Mouse (Mus musculus): ENCODE data around the gene Lrrc8d. TPM values are rescaled to one million over a fixed set of nuclear protein-coding genes. Genes with fewer than 3 reads are reported as not detected.
A peak's percentile ranks its signal among the peaks of the same experiment; 100 is the strongest.

Gene Lrrc8d
- polyA plus RNA-seq, 1 experiment from 2014 or later = 22.2 TPM

DNA sequence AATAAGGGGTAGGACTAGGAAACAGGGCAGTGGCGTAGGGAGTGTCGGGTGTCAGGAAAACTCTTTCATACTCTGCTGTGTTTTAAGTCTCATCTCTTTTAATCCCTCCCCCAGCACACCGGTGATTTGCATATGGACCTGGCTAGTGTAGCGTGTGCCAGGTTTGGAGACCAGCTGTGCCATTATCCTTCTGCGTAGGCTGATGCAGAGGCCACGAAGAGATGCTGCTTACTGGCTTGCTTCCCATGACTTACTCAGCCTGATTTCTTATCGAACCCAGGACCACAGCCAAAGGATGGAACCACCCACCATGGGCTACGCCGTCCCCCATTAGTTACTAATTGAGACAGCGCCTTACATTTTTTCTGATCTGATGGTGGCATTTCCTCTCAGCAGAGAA is 64.6 kb downstream of the Lrrc8d start:
- H3K27ac ChIP-seq (replicated peaks) = no peak overlapping the region
- 91% methylated on average over 10 of the region's 10 CpGs for WGBS
- H3K36me3 ChIP-seq (replicated peaks) = peaks cover 24% of the 10 kb centered on the region
- H3K4me3 ChIP-seq = no peak overlapping the region
- no peak for DNase-seq (ENCODE audit: low spot score)
- no peaks in the 10 kb centered on the region for H3K27me3 ChIP-seq (replicated peaks; ENCODE audit: low read depth, poor library complexity, severe bottlenecking)
- no peaks in the 10 kb centered on the region for H3K9me3 ChIP-seq
- peaks cover 48% of the 10 kb centered on the region for H3K4me1 ChIP-seq

DNA sequence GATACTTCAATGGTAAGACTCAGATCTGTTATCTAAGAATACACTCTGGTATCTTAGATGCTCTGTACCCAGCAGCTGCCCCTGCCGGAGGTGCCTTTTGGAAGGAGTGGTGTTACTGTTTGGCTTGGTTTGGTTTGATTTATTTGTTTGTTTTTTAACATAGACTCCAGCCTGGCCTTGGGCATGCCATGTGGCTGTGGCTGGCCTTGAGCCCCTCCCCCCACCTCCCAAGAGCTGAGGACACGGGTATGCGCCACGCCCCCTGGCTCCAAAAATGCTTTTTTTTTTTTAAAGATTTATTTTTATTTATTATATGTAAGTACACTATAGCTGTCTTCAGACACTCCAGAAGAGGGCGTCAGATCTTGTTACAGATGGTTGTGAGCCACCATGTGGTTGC is 65.6 kb downstream of the Lrrc8d start:
- peaks cover 18% of the 10 kb centered on the region for H3K36me3 ChIP-seq (replicated peaks)
- H3K4me3 ChIP-seq = no peak overlapping the region
- H3K27ac ChIP-seq (replicated peaks) = no peak overlapping the region
- H3K9me3 ChIP-seq = no peaks in the 10 kb centered on the region
- 86% methylated on average over 5 of the region's 5 CpGs for WGBS
- peaks cover 48% of the 10 kb centered on the region for H3K4me1 ChIP-seq
- H3K27me3 ChIP-seq (replicated peaks; ENCODE audit: low read depth, poor library complexity, severe bottlenecking) = no peaks in the 10 kb centered on the region
- DNase-seq (ENCODE audit: low spot score) = no peak

DNA sequence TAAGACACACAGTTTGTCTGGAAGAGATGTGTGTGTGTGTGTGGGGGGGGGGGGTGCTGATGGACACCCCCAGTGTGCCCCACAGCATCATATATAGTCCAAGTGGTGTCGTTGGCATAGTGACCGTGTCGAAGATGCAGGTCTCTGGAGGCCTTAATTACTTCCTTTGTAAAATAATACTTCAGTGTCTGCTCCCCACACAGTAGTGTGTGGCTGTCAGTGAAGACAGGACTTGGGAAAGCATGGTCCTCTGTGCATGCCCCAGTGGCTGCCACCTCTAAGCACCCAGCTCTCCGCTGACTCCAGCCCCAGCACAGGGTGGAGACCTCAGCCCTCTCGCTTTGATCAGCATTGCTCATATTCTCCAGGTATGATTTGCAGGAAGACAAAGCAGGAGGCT is 76.6 kb downstream of the Lrrc8d start:
- Histone ChIP-seq H3K27me3 (replicated peaks; ENCODE audit: low read depth, poor library complexity, severe bottlenecking) (no peaks in the 10 kb centered on the region), H3K36me3 (replicated peaks) (peaks cover 7% of the 10 kb centered on the region; the same call in 1 of the 2 replicates), H3K4me3 (no peak overlapping the region), H3K4me1 (peaks cover 29% of the 10 kb centered on the region), H3K9me3 (no peaks in the 10 kb centered on the region), H3K27ac (replicated peaks) (no peak overlapping the region; the same call in 1 of the 2 replicates)
- DNase-seq (ENCODE audit: low spot score) = no peak
- 56% methylated on average over 5 of the region's 5 CpGs for WGBS

DNA sequence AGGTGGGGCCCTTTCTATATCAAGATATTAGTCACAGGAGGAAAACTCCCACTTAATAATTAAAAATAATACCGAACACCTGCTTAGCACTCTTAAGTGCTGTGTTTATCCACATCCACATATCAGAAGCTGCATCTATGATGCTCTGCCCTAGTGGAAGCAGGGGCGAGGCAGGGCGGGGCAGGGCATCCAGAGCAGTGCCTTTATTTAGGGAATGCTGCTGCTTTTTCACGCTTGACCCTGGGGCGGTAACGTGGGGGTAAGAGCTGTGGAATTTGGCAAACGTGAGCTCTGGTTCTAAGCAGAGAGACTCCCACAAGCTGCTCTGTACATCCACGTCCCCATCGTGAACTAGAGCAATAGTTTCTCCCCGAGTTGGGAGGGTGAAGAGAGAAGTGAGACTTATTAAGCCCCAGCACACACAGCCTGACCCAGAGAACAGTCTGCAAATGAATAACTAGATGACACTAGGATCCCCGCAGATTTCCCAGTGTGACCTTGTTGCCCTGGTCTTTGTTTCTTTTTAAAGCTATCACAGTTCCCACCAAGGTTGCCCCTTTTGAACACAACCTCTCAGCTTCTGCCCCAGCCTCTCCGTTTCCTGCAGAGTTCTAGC is 77.3 kb downstream of the Lrrc8d start:
- Histone ChIP-seq H3K27ac (replicated peaks) (peak overlapping the region; percentile 54; the same call in 1 of the 2 replicates), H3K4me1 (peaks cover 29% of the 10 kb centered on the region), H3K9me3 (no peaks in the 10 kb centered on the region), H3K36me3 (replicated peaks) (peaks cover 7% of the 10 kb centered on the region; the same call in 1 of the 2 replicates), H3K4me3 (no peak overlapping the region), H3K27me3 (replicated peaks; ENCODE audit: low read depth, poor library complexity, severe bottlenecking) (no peaks in the 10 kb centered on the region)
- 43% methylated on average over 12 of the region's 12 CpGs for WGBS
- no peak for DNase-seq (ENCODE audit: low spot score)

DNA sequence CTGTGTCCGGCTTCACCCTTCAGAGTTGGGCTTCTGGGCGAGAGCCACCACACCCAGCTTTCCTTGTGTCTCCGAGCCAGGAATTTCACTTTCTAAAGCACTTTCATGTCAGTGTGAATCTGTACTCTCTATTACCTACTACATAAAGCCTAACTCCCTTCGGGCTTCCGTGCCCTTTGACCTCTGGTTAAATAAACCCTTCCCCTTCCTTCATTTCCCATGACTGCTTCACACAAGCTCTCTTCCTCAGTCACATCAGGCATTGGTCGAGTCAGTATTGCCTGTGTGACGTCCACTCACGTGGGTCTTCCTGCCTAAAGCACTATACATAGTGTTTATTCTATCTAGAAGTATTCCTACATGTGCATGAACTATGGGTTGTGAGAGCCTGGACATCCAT is 77.9 kb downstream of the Lrrc8d start:
- no peak for DNase-seq (ENCODE audit: low spot score)
- Histone ChIP-seq H3K27me3 (replicated peaks; ENCODE audit: low read depth, poor library complexity, severe bottlenecking) (no peaks in the 10 kb centered on the region), H3K36me3 (replicated peaks) (peaks cover 7% of the 10 kb centered on the region; the same call in 1 of the 2 replicates), H3K4me1 (peaks cover 29% of the 10 kb centered on the region), H3K9me3 (no peaks in the 10 kb centered on the region), H3K27ac (replicated peaks) (peak overlapping the region; percentile 54; the same call in 1 of the 2 replicates), H3K4me3 (no peak overlapping the region)
- 32% methylated on average over 8 of the region's 8 CpGs for WGBS

DNA sequence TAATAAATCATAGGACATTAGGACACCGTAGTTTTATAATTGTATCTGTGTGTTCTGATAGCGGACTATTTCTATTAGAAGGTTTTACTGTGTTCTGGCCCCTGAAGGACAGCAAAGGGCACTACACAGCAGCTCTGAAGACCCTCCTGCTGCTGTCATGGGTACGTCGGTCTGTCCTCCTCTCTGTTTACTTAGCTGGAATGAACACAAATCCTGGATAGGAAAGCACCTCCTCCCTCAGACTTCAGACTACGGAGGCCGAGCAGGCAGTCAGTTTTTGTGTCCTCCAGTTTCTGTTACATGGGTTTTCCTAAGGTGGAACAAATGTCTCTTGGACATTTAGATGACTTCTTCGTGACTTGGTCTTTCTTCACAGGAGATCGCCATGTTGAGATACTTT is 78.4 kb downstream of the Lrrc8d start:
- no peak for DNase-seq (ENCODE audit: low spot score)
- peaks cover 29% of the 10 kb centered on the region for H3K4me1 ChIP-seq
- WGBS = 76% methylated on average over 8 of the region's 8 CpGs

DNA sequence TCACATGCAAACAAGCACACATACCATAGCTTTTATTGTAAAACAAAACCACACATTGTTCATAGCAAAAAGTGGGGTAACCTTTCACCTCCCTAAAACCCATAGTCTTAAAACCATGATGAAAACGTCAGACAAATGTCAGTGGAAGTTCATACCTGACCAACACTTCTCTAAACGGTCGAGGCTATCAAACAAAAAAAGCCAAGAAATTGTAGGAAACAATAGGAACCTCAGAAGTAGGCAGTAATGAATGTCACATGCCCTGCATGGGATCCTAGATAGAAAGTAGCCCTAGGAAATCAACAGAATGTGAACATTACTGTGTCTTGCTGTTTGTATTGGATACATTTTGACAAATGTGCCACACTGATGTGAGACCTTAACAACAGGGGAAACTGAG is 79.0 kb downstream of the Lrrc8d start:
- no peak overlapping the region for H3K4me3 ChIP-seq
- WGBS = 57% methylated on average over 3 of the region's 3 CpGs
- no peak overlapping the region for H3K27ac ChIP-seq (replicated peaks)
- no peaks in the 10 kb centered on the region for H3K9me3 ChIP-seq
- H3K36me3 ChIP-seq (replicated peaks) = peaks cover 2% of the 10 kb centered on the region; the same call in 1 of the 2 replicates
- no peaks in the 10 kb centered on the region for H3K27me3 ChIP-seq (replicated peaks; ENCODE audit: low read depth, poor library complexity, severe bottlenecking)
- peaks cover 29% of the 10 kb centered on the region for H3K4me1 ChIP-seq
- no peak for DNase-seq (ENCODE audit: low spot score)

More for the DNA sequence above, 78.4 kb downstream of the Lrrc8d start:
- H3K36me3 ChIP-seq (replicated peaks) = peaks cover 3% of the 10 kb centered on the region; the same call in 1 of the 2 replicates
- no peaks in the 10 kb centered on the region for H3K9me3 ChIP-seq
- H3K4me3 ChIP-seq = no peak overlapping the region
- no peaks in the 10 kb centered on the region for H3K27me3 ChIP-seq (replicated peaks; ENCODE audit: low read depth, poor library complexity, severe bottlenecking)
- no peak overlapping the region for H3K27ac ChIP-seq (replicated peaks)

DNA sequence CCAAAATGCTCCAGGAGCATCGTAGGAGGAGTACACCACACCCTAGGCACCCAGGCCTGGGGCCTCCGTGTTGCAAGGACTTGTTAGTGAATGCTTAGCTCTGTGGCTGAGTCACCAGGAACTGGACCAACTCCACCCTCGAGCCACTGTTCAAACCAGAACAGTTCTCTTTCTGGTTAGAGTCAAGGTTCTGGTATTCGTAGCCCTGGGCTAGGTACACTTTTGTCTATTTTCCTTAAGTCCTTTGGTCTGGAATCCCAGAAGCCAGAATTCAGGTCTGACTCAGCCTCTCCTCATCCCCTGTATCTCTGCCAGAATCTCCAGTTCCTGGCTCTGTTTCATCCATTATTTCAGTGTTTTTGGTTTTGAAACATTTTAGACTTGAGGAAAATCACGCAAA is 79.6 kb downstream of the Lrrc8d start:
- DNase-seq (ENCODE audit: low spot score) = no peak
- 85% methylated on average over 5 of the region's 5 CpGs for whole genome bisulfite sequencing
- no peak overlapping the region for H3K27ac ChIP-seq (replicated peaks)

DNA sequence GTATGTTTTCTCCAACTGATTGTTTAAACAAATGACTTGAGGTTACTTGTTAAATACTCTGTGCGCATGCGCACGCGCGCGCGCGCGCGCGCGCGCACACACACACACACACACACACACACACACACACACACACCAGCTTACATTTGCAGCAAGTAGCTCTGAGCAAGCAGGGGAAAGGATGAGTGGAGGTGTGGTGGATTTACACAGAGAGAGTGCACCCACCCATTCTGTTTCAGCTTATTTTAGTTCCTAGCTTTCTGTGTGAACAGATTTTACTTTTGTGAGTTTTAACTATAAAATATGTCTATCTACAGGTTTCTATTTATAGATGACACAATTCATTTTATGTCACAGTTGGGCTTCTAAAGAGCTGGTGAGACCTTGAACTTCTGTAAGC is 84.1 kb downstream of the Lrrc8d start:
- Histone ChIP-seq H3K36me3 (replicated peaks) (peaks cover 2% of the 10 kb centered on the region; the same call in 1 of the 2 replicates), H3K27me3 (replicated peaks; ENCODE audit: low read depth, poor library complexity, severe bottlenecking) (no peaks in the 10 kb centered on the region), H3K27ac (replicated peaks) (no peak overlapping the region), H3K4me3 (no peak overlapping the region), H3K9me3 (no peaks in the 10 kb centered on the region), H3K4me1 (peaks cover 42% of the 10 kb centered on the region)
- 99% methylated on average over 13 of the region's 13 CpGs for whole genome bisulfite sequencing
- no peak for DNase-seq (ENCODE audit: low spot score)

More for the DNA sequence above, 79.6 kb downstream of the Lrrc8d start:
- no peaks in the 10 kb centered on the region for H3K9me3 ChIP-seq
- no peaks in the 10 kb centered on the region for H3K27me3 ChIP-seq (replicated peaks; ENCODE audit: low read depth, poor library complexity, severe bottlenecking)
- peaks cover 31% of the 10 kb centered on the region for H3K4me1 ChIP-seq
- peaks cover 2% of the 10 kb centered on the region; the same call in 1 of the 2 replicates for H3K36me3 ChIP-seq (replicated peaks)
- H3K4me3 ChIP-seq = no peak overlapping the region

DNA sequence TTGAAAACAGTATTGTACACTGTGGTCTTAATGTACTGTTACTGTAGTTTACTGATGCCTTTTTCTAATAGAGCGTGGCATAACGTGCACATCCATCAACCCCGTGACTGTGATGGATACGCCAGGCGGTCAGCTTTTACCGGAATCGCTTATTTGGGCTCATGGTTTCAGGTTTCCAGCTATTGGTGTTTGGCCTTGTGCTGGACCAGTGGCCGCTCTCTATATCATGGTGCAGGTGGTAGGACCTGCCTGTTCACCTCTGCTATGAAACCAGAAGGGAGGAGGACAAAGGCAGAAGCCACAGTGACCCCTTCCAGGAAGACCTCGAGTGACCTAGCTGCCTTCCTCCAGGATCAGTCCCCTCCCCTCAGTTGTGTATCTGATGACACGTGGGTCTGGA is 85.0 kb downstream of the Lrrc8d start:
- DNase-seq (ENCODE audit: low spot score) = no peak

DNA sequence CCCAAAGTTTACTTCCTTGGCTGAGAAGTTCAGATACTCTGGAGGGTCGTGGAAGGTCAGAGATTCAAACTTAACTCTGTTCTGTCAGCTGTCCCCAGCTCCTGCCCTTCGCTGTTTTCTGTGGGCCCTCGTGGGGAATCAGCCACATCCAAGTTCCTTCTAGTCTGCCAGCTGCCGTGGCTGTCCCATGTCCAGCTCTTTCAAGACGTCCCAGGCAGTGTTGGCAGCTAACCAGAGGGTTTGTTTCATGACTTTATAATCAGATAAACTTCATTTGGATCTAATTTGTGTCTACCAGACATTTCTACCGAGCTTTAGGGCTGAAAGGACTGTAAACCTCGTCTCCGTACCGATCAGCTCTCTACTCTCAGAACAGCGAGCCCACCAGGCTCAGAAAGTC is 87.8 kb downstream of the Lrrc8d start:
- Histone ChIP-seq H3K9me3 (no peaks in the 10 kb centered on the region), H3K36me3 (replicated peaks) (no peaks in the 10 kb centered on the region), H3K27ac (replicated peaks) (no peak overlapping the region), H3K27me3 (replicated peaks; ENCODE audit: low read depth, poor library complexity, severe bottlenecking) (no peaks in the 10 kb centered on the region), H3K4me3 (no peak overlapping the region), H3K4me1 (peaks cover 75% of the 10 kb centered on the region)
- DNase-seq (ENCODE audit: low spot score) = no peak
- WGBS = 77% methylated on average over 10 of the region's 10 CpGs

More for the DNA sequence above, 85.0 kb downstream of the Lrrc8d start:
- no peaks in the 10 kb centered on the region for H3K9me3 ChIP-seq
- no peak overlapping the region for H3K4me3 ChIP-seq
- H3K4me1 ChIP-seq = peaks cover 48% of the 10 kb centered on the region
- 0 out of 2 replicates have a peak overlapping the region, but pooled peaks have one; percentile 6 for H3K27ac ChIP-seq (replicated peaks)
- no peaks in the 10 kb centered on the region; the same call in 1 of the 2 replicates for H3K36me3 ChIP-seq (replicated peaks)
- WGBS = 80% methylated on average over 10 of the region's 10 CpGs
- no peaks in the 10 kb centered on the region for H3K27me3 ChIP-seq (replicated peaks; ENCODE audit: low read depth, poor library complexity, severe bottlenecking)

DNA sequence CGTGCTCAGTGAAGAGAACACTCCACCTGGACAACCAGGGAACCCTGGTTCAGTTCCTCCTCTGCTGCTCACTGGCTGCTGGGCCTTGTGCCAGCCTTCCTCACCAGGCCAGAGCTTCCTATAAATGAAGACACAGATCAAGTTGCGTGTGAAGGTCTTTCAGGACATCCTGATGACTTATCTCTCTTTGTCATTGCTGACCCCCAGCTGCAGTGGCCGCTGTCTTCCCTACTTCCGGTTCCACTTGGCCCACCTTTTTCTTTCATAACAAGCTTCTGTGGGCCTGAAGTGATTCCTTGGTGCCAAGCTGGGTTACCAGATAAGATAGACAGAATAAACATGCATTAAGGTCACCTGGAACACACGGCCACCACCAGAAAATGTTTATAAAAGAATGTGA is 90.0 kb downstream of the Lrrc8d start:
- H3K36me3 ChIP-seq (replicated peaks) = no peaks in the 10 kb centered on the region
- H3K9me3 ChIP-seq = no peaks in the 10 kb centered on the region
- peaks cover 80% of the 10 kb centered on the region for H3K4me1 ChIP-seq
- DNase-seq (ENCODE audit: low spot score) = no peak
- 78% methylated on average over 5 of the region's 5 CpGs for WGBS
- no peak overlapping the region for H3K27ac ChIP-seq (replicated peaks)
- H3K27me3 ChIP-seq (replicated peaks; ENCODE audit: low read depth, poor library complexity, severe bottlenecking) = no peaks in the 10 kb centered on the region
- no peak overlapping the region for H3K4me3 ChIP-seq

DNA sequence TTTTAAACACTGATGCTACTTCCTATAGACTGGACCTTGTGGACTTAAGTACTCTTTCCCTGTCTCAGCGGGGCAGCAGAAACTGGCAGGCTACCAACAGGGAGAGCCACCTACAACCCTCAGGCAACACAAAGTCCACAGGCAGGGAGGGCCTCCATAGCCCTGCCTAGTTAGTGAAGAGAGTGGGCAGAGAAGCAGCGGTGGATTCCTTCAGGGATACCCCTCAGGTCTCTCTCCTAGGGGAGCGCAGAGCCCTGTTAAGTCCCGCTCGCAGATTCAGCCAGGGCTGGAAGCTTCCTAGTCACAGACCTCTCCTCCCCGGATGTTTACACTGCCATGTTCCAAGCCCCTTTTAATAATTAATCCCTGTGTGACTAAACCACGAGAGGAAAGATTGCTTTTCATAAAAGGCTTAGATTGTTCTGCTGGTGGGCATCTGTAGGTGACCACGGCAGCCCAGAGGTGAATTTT is 92.6 kb downstream of the Lrrc8d start:
- H3K4me3 ChIP-seq = peak overlapping the region; percentile 29; the same call in 1 of the 2 replicates
- no peaks in the 10 kb centered on the region for H3K9me3 ChIP-seq
- WGBS = 35% methylated on average over 8 of the region's 8 CpGs
- H3K27me3 ChIP-seq (replicated peaks; ENCODE audit: low read depth, poor library complexity, severe bottlenecking) = no peaks in the 10 kb centered on the region
- H3K27ac ChIP-seq (replicated peaks) = peak overlapping the region; percentile 66
- H3K36me3 ChIP-seq (replicated peaks) = no peaks in the 10 kb centered on the region
- no peak for DNase-seq (ENCODE audit: low spot score)
- peaks cover 57% of the 10 kb centered on the region for H3K4me1 ChIP-seq
